Mouse (Mus musculus): Measurements from ENCODE around the gene Kalrn.
A peak's percentile ranks its signal among the peaks of the same experiment; 100 is the strongest.

Gene Kalrn

GRCm38 (mm10) chr16:34494741-34495140 is 78.6 kb downstream of the Kalrn start:
- DNase-seq (ENCODE audit: low spot score) = no peak

GRCm38 (mm10) chr16:34493914-34494313 is 79.4 kb downstream of the Kalrn start:
- DNase-seq (ENCODE audit: low spot score) = no peak

- DNase-seq (ENCODE audit: low spot score) = no peak
Measured at GRCm38 (mm10) chr16:34491225-34491624, 82.1 kb downstream of the Kalrn start.

- no peak for DNase-seq (ENCODE audit: low spot score)
Measured at GRCm38 (mm10) chr16:34490506-34490905, 82.8 kb downstream of the Kalrn start.

GRCm38 (mm10) chr16:34489805-34490325 is 83.5 kb downstream of the Kalrn start:
- DNase-seq (ENCODE audit: low spot score) = no peak

- no peak for DNase-seq (ENCODE audit: low spot score)
Measured at GRCm38 (mm10) chr16:34487823-34488222, 85.5 kb downstream of the Kalrn start.

- DNase-seq (ENCODE audit: low spot score) = no peak
Measured at GRCm38 (mm10) chr16:34487268-34487667, 86.1 kb downstream of the Kalrn start.

GRCm38 (mm10) chr16:34485483-34485882 is 87.8 kb downstream of the Kalrn start:
- no peak for DNase-seq (ENCODE audit: low spot score)

- DNase-seq (ENCODE audit: low spot score) = no peak
Measured at GRCm38 (mm10) chr16:34484921-34485320, 88.4 kb downstream of the Kalrn start.

- DNase-seq (ENCODE audit: low spot score) = no peak
Measured at GRCm38 (mm10) chr16:34484213-34484612, 89.1 kb downstream of the Kalrn start.

- DNase-seq (ENCODE audit: low spot score) = no peak
Measured at GRCm38 (mm10) chr16:34483716-34484115, 89.6 kb downstream of the Kalrn start.

GRCm38 (mm10) chr16:34474741-34475140 is 98.6 kb downstream of the Kalrn start:
- no peak for DNase-seq (ENCODE audit: low spot score)

- DNase-seq (ENCODE audit: low spot score) = no peak
Measured at GRCm38 (mm10) chr16:34473891-34474290, 99.4 kb downstream of the Kalrn start.

GRCm38 (mm10) chr16:34471441-34471840 is 101.9 kb downstream of the Kalrn start:
- DNase-seq (ENCODE audit: low spot score) = no peak

GRCm38 (mm10) chr16:34470343-34470742 is 103.0 kb downstream of the Kalrn start:
- DNase-seq (ENCODE audit: low spot score) = no peak

GRCm38 (mm10) chr16:34469277-34469868 is 104.0 kb downstream of the Kalrn start:
- DNase-seq (ENCODE audit: low spot score) = no peak

GRCm38 (mm10) chr16:34466649-34467048 is 106.7 kb downstream of the Kalrn start:
- DNase-seq (ENCODE audit: low spot score) = no peak

GRCm38 (mm10) chr16:34456314-34456713 is 117.0 kb downstream of the Kalrn start:
- DNase-seq (ENCODE audit: low spot score) = peak; percentile 58

- DNase-seq (ENCODE audit: low spot score) = no peak
Measured at GRCm38 (mm10) chr16:34445666-34446065, 127.7 kb downstream of the Kalrn start.

GRCm38 (mm10) chr16:34441704-34442103 is 131.6 kb downstream of the Kalrn start:
- no peak for DNase-seq (ENCODE audit: low spot score)

- peak; percentile 74 for DNase-seq (ENCODE audit: low spot score)
Measured at GRCm38 (mm10) chr16:34440994-34441414, 132.3 kb downstream of the Kalrn start.

- DNase-seq (ENCODE audit: low spot score) = no peak
Measured at GRCm38 (mm10) chr16:34440019-34440615, 133.2 kb downstream of the Kalrn start.

- no peak for DNase-seq (ENCODE audit: low spot score)
Measured at GRCm38 (mm10) chr16:34430131-34430530, 143.2 kb downstream of the Kalrn start.

GRCm38 (mm10) chr16:34427654-34428053 is 145.7 kb downstream of the Kalrn start:
- DNase-seq (ENCODE audit: low spot score) = no peak

Measured in ovary, postnatal 36 days (tissue).